Mouse (Mus musculus) adrenal gland, adult 18-20 months (tissue): Measurements from ENCODE around the gene Atp4a. TPM values are rescaled to one million over a fixed set of nuclear protein-coding genes. Genes with fewer than 3 reads are reported as not detected.

Experiments
- DNase-seq, 2 experiments: peaks; one replicate each; pipeline ENCODE4 v3.0.0; 2021 to 2022; ENCODE audit warnings: low spot score in 2 of 2
- long read RNA-seq, 2 experiments: library from polyadenylated mRNA; stranded (forward); transcript quantifications; one replicate each; pipeline ENCODE4 v2.0.0; 2021
- total RNA-seq, 2 experiments: library from RNA; stranded (reverse); gene quantifications; 1 replicate in 1 of 2; 2 replicates in 1 of 2; pipeline ENCODE4 v1.2.3; 2021

Atp4a gene
- 1 to 10 TPM; 1.3 to 2.6 TPM for total RNA-seq
- long read RNA-seq, experiment 1, partial matches to known transcripts = 6 of 6 reads
- long read RNA-seq, experiment 1, other reads (novel, unspliced or antisense) = 0 of 6 reads
- long read RNA-seq, experiment 2, partial matches to known transcripts = 2 of 2 reads
- long read RNA-seq, experiment 2, other reads (novel, unspliced or antisense) = 0 of 2 reads

DNA sequence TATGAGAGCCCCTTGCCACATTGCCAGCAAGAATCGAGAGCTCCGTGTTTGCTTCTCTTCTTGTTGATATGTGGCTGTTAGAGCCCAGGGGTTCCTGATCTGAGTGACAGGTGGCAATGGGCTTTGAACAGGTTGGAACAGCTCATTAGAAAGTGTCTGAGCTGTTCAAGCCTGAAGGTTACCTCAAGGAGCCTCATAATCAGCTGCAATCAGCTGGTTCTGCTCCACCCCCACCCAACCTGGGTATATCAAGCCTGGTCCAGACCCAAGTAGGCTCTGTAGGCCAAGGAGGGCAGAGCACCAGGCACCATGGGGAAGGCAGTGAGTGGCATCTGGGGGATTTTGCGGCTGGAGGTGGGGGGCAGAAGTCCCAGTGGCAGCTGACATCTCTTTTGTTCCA is at the start of gene Atp4a:
TSS of gene Atp4a (plus strand) at position 268 of the 400 bp plus-strand sequence.
- DNase-seq = no peak

DNA sequence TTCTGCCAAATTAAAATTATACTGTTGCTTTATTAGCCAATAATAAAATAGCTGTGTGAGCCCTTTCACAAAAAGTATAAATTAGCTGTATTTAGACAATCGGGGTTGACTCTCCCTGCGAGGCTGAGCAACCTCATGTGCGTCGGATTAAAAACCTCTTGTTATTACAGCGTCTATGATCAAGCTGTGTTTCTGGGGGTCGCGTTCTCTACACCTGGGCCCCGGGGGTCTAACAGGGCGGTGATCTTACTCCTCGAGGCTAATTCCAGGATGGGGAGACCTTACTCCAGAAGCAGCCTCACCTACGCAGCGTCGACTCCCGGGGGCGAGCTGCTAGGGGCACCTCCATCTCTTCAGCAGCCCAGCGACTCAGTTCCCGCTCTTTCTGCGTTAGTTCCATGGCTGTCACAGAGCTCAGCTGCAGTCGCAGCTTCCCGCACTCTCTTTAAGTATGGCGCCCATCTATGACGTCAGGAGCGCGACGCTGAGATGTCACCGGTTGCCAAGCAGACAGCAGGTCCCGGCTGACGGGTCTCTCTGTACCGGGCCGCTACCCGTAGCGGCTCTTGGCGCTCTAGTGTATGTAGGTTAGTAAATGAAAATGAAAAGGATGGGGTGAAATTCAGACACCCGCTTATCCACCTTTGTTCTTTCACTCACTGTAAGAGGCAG is 47.3 kb upstream of the Atp4a start, which contains the start of gene Haus5:
TSS of gene Haus5 (minus strand) at position 466 of the 672 bp plus-strand sequence.
- peak; percentile 88 to 90 for DNase-seq

DNA sequence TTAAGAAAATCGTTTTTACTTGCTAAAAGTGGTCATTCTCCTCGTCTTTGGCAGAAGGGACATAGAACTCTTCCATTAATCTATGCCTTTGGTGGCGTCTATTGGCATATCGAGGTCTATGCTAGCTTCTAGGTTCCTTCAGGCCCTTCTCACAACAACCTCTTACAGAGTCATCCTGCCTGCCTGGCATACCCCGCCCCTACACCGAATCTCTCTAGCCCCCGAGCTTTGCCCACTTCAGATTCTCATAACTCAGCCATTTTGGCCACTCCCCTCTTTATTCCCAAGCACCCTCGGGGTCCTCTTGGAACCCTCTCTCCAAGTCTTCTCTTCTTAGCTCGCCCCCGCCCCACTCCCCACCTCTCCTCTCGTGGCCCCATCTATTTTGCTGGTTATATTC is 46.7 kb upstream of the Atp4a start:
- no peak for DNase-seq

DNA sequence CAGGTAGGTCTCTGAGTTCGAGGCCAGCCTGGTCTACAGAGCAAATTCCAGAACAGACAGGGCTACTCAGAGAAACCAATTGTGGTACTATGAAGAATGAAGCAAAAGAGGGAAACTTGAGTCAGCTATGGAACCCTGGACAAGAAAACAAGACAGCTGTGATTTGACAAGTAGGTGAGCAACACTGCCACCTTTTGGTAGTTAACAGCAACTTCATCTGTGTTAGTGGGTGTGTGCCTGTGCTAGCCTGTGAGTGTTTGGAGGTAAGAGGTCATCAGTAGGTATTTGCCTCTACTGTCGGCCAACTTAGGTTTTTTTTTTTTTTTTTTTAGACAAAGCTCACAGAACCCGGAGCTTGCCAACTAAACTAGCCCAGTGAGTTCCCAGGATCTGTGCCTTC is 42.8 kb upstream of the Atp4a start:
- DNase-seq = no peak

DNA sequence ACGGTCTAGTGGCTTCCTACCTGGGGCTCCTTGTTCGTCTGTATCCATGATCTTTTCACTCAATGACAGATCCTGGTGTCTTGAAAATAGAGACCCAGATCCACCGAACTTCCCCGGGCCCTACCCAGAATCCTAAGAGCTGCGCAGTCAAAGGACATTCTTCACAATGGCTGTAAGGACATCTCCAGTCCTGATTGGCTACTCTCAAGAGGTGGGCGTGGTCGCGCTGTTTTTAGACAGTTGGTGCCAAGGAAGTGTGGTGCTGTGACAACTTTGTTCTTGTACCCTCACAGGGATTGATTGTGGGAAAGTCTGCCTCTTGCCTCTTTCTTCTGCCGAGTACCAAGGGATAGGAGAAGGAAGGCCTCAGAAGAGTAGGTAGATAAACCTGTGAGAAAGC is 40.5 kb upstream of the Atp4a start, which contains the start of gene Pmis2:
TSS of gene Pmis2 (minus strand) at position 126 of the 400 bp plus-strand sequence.
- DNase-seq = no peak

DNA sequence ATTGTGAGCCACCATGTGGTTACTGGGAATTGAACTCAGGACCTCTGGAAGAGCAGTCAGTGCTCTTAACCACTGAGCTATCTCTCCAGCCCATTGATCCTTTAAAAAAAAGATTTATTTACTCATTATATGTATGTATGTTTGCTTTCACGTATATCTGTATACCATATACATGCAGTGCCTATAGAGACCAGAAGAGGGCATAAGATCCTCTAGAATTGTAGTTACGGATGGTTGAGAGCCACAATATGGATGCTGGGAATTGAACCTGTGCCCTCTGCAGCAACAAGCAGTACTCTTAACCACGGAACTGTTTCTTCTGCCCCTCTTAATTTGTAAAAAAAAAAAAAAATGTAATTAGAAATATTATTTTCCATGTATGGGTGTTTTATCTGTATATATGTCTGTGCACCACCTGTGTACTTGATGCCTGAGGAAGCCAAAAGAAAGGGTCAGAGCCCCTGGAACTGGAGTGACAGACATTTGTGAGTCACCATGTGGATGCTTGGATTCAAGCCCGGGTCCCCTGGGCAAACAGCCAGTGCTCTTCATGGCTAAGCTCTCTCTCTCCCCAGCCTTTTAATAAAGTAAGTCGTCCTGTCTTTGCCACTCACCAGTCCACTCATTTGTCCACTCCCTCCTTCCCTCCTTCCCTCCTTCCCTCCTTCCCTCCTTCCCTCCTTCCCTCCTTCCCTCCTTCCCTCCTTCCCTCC is 33.6 kb upstream of the Atp4a start:
- peak; percentile 58 to 66 for DNase-seq

DNA sequence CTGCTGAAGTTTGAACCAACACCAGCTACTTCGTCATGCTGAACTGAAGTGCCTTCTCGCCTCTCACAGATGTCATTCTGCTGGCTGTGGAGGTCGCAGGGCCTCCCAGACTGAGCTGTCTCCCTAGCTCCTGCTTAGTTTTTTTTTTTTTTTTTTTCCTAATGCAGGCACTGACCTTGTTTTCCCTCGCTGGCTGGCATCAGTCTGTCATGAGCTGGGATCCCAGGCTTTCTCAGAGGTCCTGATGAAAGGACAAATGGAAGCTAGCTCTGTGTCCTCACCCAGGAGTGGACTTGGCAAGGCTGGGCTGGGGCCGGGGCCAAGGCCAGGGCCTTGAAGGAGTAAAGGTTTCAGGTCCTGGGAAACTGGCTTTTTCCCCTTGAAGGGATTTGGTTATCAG is 30.1 kb upstream of the Atp4a start:
- peak in 1 of 2 experiments; percentile 10 for DNase-seq

DNA sequence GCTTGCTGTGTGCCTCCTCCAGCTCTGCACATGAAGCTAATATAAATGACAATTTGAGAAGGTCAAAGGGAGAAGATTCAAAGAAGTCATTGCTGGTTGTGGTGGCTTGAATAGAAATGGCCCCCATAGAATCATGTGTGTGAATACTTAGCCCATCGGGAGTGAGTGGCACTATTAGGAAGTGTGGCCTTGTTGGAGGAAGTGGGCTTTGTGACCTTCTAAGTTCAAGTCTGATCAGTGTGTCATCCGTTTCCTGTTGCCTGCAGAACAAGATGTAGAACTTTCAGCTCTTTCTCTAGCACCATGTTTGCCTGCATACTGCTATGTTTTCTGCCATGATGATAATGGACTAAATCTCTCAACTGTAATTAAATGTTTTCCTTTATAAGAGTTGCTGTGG is 28.6 kb upstream of the Atp4a start:
- no peak for DNase-seq

DNA sequence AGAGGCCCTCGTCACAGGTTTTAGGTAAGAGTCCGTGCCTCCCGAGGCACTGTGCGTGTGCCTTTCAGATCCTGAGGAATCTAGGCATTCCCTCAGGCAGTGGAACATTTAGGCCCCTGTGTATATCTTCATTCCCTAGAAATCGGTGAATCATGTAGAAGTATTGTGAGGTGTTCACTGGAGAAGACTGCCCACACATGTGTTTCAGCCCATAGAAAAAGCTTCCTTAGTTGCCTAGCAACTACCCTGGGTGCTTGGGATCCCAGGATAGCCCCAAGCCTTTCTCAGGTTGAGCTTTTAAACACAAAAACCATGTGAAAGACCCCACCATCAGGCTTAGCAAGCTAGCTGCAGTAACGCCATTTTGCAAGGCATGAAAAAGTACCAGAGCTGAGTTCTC is 23.7 kb upstream of the Atp4a start:
- DNase-seq = no peak

DNA sequence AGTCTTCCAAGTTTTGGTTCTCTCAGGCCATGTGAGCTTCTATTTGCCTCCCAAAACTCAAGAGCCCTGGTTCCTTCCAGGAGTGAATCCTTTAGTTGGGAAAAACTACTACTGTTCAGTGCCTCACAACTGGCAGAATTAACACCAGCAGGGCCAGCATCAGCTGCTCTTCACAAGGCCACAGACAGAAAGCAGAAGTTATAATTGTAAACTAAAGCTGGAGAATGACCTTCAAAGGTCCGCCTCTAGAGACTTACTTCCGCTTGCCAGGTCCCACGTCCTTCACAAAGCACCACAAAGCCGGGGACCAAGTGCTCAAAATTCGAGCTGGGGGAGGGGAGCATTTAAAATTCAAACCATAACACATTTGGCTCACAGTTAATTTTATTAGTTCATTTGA is 13.9 kb upstream of the Atp4a start:
- no peak for DNase-seq

DNA sequence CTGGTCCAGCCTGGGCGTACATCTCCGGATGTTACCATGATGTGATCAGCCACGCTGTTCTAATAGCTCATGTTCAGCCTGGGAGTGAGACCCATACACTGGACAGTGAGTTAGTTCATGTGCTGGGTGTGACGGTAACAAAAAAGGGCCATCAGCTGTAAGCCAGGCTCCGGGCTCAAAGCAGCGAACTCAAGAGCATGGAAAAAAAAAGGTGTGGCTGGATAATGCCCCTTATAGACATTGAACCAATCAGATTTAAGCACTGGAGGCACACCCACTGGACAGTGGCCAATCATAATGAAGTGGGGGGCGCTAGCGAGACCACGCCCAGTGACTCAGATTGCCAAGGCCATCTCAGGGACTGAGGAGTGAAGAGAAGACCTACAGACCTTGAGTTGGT is 13.4 kb upstream of the Atp4a start, which contains the start of gene 2200002J24Rik:
TSS of gene 2200002J24Rik (plus strand) at position 338 of the 400 bp plus-strand sequence.
- peak; percentile 46 to 62 for DNase-seq

DNA sequence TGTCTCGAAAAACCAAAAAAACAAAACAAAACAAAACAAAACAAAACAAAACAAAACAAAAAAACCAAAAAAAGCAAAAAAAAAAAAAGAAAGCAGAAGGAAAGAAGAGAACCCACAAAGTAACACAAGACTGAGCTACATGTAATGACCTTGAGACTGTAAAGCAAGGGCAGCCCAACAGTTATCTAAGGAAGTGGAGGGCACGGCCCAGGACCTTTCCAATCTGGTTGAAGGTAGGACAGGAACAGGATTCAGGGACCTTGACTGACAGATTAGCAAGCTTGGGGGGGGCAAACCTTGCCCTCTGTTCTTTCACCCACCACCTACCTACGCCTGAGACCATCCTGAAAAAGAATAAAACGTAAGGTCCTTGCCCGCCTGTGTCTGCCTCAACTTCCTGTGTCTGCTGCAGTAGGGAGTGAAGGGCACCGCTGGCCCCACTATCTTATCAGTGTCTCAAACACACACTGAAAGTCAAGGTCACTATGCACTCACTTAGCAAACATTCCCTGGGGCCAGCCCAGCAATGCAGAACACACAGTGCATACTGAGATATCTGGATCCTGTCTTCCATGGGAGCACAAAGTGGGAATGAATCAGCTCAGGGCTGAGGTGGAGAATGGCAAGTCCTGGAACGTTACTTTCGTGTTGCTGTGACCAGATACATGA is 5.7 kb upstream of the Atp4a start:
- DNase-seq = peak; percentile 26 to 42

DNA sequence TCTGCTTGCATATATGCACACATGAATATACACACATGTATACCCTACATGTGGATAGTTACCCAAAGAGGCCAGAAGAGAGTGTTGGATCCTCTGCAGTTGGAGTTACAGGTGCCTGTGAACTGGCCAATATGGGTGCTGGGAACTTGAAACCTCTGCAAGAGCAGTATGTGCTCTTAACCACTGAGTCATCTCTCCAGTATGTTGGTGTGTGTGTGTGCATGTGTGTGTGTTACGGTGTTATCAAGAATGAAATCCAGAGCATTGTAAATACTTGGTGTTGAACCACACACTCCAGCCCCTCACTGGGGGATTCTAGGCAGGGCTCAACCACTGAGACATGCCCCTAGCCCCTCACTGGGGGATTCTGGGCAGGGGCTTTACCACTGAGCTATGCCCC is 4.6 kb upstream of the Atp4a start:
- no peak for DNase-seq

DNA sequence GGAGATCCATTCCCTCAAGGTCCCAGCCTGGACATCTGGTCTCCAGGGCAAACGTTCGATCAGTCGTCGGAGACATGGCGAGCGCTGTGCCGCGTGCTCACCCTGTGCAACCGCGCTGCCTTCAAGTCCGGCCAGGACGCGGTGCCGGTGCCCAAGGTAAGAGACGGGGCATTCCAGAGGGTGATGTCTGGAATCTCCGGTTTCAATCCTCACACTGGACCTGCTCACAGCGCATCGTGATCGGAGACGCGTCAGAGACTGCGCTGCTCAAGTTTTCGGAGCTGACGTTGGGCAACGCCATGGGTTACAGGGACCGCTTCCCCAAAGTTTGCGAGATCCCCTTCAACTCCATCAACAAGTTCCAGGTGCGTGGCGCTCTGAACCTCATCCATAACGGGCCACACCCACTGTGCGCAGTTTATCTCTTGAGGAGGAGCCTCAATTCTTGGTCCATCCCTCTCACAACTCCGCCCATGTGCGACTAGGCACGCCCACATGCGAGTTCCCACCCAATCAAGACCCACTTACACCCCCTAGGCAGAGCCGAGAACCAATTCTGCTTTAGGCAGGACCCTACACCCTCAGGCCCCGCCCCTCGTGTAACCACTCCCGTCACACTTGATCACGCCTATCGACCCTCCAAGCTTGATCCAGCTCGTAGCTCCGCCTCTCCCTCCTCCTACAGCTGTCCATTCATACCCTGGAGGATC is 5.2 kb downstream of the Atp4a start:
- peak; percentile 66 to 76 for DNase-seq

DNA sequence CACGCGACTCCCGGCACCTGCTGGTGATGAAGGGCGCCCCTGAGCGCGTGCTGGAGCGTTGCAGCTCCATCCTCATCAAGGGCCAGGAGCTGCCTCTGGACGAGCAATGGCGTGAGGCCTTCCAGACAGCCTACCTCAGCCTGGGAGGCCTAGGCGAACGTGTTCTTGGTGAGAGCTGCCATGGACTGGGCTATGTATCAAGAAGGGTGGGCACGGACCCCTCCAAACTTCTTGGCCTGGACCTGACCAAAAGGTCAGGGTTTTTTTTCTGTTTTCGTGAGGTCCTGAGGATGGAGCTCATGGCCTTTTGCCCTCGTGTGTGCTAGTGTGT is 5.7 kb downstream of the Atp4a start:
- DNase-seq = no peak

DNA sequence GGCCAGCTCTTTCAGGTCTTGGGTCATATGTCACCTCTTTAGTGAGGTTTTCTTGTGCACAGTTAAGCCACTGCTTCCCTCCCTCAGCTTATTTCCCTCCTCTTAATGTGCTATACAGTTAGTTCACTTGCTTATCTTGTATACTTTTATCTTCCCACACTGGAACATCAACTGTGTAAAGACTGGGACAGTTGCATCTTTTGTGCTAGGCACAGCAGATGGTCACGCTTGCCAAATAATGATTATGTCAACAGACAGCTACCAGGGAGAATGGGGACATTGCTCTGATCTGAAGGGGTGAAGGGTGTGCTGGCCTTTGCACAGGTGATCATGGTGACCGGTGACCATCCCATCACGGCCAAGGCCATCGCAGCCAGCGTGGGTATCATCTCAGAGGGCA is 7.7 kb downstream of the Atp4a start:
- no peak for DNase-seq

DNA sequence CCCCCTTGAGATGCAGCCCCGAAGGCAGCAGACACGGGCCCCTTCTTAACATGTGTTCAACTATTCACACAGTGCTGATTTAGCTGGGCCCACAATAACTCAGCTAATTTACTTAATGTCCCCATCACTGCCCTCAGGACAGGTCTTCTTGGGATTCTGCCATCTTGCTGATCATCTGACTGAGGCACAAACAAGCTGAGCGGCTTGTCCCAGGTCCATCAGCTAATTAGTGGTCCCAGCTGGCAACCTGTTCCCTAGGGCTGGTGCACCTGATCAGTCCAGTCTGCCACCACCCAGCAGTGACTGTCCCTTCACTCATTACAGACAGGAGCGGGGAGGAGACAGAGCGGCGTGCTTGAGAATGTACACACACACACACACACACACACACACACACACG is 9.3 kb downstream of the Atp4a start:
- no peak for DNase-seq

DNA sequence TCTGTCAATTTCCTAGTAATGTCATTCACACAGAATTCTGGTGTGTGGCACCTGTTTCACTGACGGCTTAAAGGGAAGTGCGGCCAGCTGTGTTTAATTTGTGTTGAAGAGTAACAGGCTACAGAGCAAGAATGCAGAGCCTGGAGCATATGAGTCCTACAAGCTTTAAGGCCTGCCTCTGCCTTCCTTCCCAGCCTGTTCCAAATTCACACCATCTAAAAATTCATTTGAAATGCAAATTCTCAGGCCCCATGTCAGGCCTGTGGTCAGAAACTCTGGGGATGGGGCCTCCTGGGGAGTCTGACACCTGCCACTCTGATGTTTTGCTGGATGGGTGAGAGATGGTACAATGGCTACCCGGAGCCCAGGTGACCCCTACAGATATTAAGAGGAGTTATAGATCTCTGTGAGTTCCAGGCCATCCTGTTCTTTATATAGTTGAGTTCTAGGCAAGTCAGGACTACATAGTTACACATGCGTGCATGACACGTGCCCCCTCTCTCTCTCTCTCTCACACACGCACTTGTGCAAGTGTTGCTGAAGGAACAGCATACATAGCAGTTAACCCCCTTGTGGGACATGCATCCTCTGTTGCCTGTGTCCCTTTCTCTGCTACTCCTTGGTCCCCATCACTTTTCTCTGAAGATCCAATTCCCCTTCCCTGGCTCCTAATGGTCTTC is 11.4 kb downstream of the Atp4a start:
- no peak for DNase-seq

DNA sequence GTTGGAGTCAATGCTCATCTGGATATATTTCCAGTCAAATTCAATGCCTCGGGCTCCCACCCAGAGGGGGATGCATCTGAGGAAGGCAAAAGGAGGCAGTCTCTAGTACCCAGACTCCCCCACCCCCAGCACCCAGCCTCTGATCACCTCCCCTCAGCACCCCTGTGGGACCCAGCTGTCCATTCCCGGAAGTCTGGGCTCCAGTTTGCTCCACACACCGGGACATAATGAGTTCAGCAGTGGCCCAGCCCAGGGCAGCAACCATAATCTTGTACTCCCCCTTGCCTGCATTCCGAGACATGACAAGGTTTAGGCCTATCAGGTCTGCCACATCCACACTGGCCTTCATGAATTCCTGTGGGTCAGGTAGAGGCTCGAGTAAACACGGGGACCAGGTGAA is 16.2 kb downstream of the Atp4a start:
- DNase-seq = no peak

DNA sequence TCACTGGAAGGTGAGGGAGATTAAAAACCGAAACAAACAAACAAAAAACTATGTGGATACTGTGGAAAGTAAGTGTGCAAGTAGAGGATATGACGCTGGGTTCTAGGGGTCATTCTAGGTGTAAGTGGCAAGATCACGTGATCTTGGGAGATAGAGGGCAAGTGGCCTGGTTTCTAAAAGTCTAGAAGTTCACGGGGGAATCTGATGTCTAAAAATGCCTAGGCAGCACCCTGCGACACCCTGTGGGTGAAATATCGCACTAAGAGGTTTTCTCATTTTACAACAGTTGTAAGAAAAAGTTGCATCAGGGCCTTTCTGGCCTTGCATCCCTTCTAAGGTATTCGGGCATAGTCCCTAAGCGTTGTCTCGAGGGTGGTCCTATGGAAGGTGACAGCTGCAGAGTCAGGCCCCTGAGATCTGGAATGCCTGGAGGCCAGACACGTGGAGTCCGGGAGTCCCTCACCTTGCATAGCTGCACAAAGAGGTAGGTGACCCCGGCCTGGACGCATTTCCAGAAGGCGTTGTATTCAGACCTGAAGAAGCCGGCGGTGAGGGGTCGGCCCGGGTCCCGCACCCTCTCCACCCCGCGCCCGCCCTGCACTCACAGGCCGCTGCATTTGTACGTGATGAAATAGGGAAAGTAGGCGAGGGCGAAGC is 16.9 kb downstream of the Atp4a start:
- DNase-seq = no peak
